Mouse (Mus musculus) MEL (cell line): ENCODE measurements around the gene Pfkfb3. TPM values are rescaled to one million over a fixed set of nuclear protein-coding genes. Genes with fewer than 3 reads are reported as not detected.

Experiments
- DNase-seq: peaks from one replicate; pipeline ENCODE4 v3.0.0; 2011; ENCODE audit warnings: low read depth, low spot score
- H3K27ac ChIP-seq: 2 replicates; pipeline ENCODE4 v1.5.1; 2012; ENCODE audit warnings: low read depth, mild to moderate bottlenecking, control low read depth, low read length, moderate library complexity; ENCODE audit not compliant: control insufficient read depth
- H3K27me3 ChIP-seq, 2 experiments: fragments of 150-350 bp in 1 of 2; sonication (generic) in 1 of 2; 2 replicates each; pipeline ENCODE4 v1.6.1; 2012; ENCODE audit warnings: low read length in 2 of 2, mild to moderate bottlenecking in 2 of 2, improper control_type of control experiment in 1 of 2, moderate library complexity in 1 of 2; ENCODE audit not compliant: insufficient read depth in 2 of 2, control insufficient read depth in 1 of 2
- H3K36me3 ChIP-seq, 2 experiments: 2 replicates each; pipeline ENCODE4 v1.6.1; 2012 to 2014; ENCODE audit warnings: low read length in 2 of 2, improper control_type of control experiment in 1 of 2, inconsistent platforms in 1 of 2, mild to moderate bottlenecking in 1 of 2; ENCODE audit not compliant: insufficient read depth in 2 of 2, control insufficient read depth in 1 of 2
- H3K4me1 ChIP-seq, 2 experiments: fragments of 150-350 bp in 1 of 2; sonication (generic) in 1 of 2; 2 replicates each; pipeline ENCODE4 v1.6.1; 2012; ENCODE audit warnings: low read length in 2 of 2, improper control_type of control experiment in 1 of 2, mild to moderate bottlenecking in 1 of 2; ENCODE audit not compliant: insufficient read depth in 2 of 2, control insufficient read depth in 1 of 2
- H3K4me3 ChIP-seq, 2 experiments: fragments of 150-350 bp in 1 of 2; sonication (generic) in 1 of 2; 2 replicates each; pipeline ENCODE4 v1.5.1; 2012; ENCODE audit warnings: low read depth in 2 of 2, low read length in 2 of 2, mild to moderate bottlenecking in 2 of 2, moderate library complexity in 2 of 2, control low read depth in 1 of 2, improper control_type of control experiment in 1 of 2; ENCODE audit not compliant: control insufficient read depth in 1 of 2, insufficient read depth in 1 of 2
- H3K79me2 ChIP-seq: 2 replicates; pipeline ENCODE4 v1.6.1; 2012; ENCODE audit warnings: mild to moderate bottlenecking, low read length, moderate library complexity; ENCODE audit not compliant: control insufficient read depth, poor library complexity, insufficient read depth
- H3K9ac ChIP-seq: 2 replicates; pipeline ENCODE4 v1.6.1; 2012; ENCODE audit warnings: low read depth, mild to moderate bottlenecking, control low read depth, low read length, moderate library complexity; ENCODE audit not compliant: control insufficient read depth, poor library complexity, severe bottlenecking
- H3K9me3 ChIP-seq: fragments of 150-350 bp; sonication (generic); replicated peaks from 2 replicates; pipeline ENCODE4 v1.6.1; 2012; ENCODE audit warnings: mild to moderate bottlenecking, low read length, improper control_type of control experiment, moderate library complexity; ENCODE audit not compliant: insufficient read depth
- BHLHE40 ChIP-seq: IDR thresholded peaks from 2 replicates; pipeline ENCODE4 v1.6.1; 2012; ENCODE audit warnings: low read depth, mild to moderate bottlenecking, inconsistent platforms, low read length, improper control_type of control experiment, borderline replicate concordance
- CHD1 ChIP-seq: IDR thresholded peaks from 2 replicates; pipeline ENCODE4 v1.6.1; 2012; ENCODE audit warnings: low read depth, mild to moderate bottlenecking, inconsistent platforms, low read length, improper control_type of control experiment
- CHD2 ChIP-seq: IDR thresholded peaks from 2 replicates; pipeline ENCODE4 v1.6.1; 2011; ENCODE audit warnings: low read length, improper control_type of control experiment
- CTCF ChIP-seq, 3 experiments: IDR thresholded peaks in 2 of 3; conservative IDR thresholded peaks in 1 of 3; 2 replicates each; pipeline ENCODE4 v1.5.1; 2011 to 2012; ENCODE audit warnings: low read length in 3 of 3, low read depth in 2 of 3, mild to moderate bottlenecking in 2 of 3, improper control_type of control experiment in 1 of 3, inconsistent platforms in 1 of 3, mixed read lengths in 1 of 3, moderate library complexity in 1 of 3; ENCODE audit not compliant: control insufficient read depth in 1 of 3, insufficient read depth in 1 of 3, poor library complexity in 1 of 3, severe bottlenecking in 1 of 3
- ETS1 ChIP-seq: IDR thresholded peaks from 2 replicates; pipeline ENCODE4 v1.6.1; 2012; ENCODE audit warnings: low read depth, mild to moderate bottlenecking, inconsistent platforms, low read length, improper control_type of control experiment, moderate library complexity
- GABPA ChIP-seq: IDR thresholded peaks from 2 replicates; pipeline ENCODE4 v1.6.1; 2012; ENCODE audit warnings: low read depth, mild to moderate bottlenecking, inconsistent platforms, low read length, improper control_type of control experiment, moderate library complexity
- GATA1 ChIP-seq: IDR thresholded peaks from 2 replicates; pipeline ENCODE4 v1.6.1; 2011; ENCODE audit warnings: low read depth, low read length, improper control_type of control experiment
- KAT2A ChIP-seq: conservative IDR thresholded peaks from 2 replicates; pipeline ENCODE4 v1.6.1; 2012; ENCODE audit warnings: low read depth, low read length, improper control_type of control experiment, inconsistent platforms
- MAFK ChIP-seq: IDR thresholded peaks from 2 replicates; pipeline ENCODE4 v1.6.1; 2011; ENCODE audit warnings: low read depth, mild to moderate bottlenecking, low read length, improper control_type of control experiment, borderline replicate concordance
- MAX ChIP-seq: IDR thresholded peaks from 2 replicates; pipeline ENCODE4 v1.6.1; 2011; ENCODE audit warnings: low read length, improper control_type of control experiment
- MYB ChIP-seq: IDR thresholded peaks from 2 replicates; pipeline ENCODE4 v1.6.1; 2011; ENCODE audit warnings: mild to moderate bottlenecking, low read depth, low read length, improper control_type of control experiment
- POLR2A ChIP-seq, 2 experiments: IDR thresholded peaks; 2 replicates each; pipeline ENCODE4 v1.6.1; 2011 to 2012; ENCODE audit warnings: low read length in 2 of 2, mild to moderate bottlenecking in 2 of 2, control low read depth in 1 of 2, improper control_type of control experiment in 1 of 2, low read depth in 1 of 2, moderate library complexity in 1 of 2; ENCODE audit not compliant: control insufficient read depth in 1 of 2, insufficient read depth in 1 of 2, poor library complexity in 1 of 2
- RAD21 ChIP-seq: IDR thresholded peaks from 2 replicates; pipeline ENCODE4 v1.6.1; 2011; ENCODE audit warnings: mild to moderate bottlenecking, low read depth, low read length, improper control_type of control experiment
- TCF12 ChIP-seq: IDR thresholded peaks from 2 replicates; pipeline ENCODE4 v1.6.1; 2014; ENCODE audit warnings: low read depth, mild to moderate bottlenecking, inconsistent platforms, low read length, improper control_type of control experiment, moderate library complexity
- UBTF ChIP-seq: IDR thresholded peaks from 2 replicates; pipeline ENCODE4 v1.6.1; 2012; ENCODE audit warnings: low read depth, mild to moderate bottlenecking, inconsistent platforms, low read length, improper control_type of control experiment, moderate library complexity, borderline replicate concordance; ENCODE audit not compliant: insufficient read depth
- USF1 ChIP-seq: IDR thresholded peaks from 2 replicates; pipeline ENCODE4 v1.6.1; 2014; ENCODE audit warnings: low read depth, mild to moderate bottlenecking, inconsistent platforms, low read length, improper control_type of control experiment, moderate library complexity
- USF2 ChIP-seq, 2 experiments: IDR thresholded peaks; 2 replicates each; pipeline ENCODE4 v1.6.1; 2011 to 2012; ENCODE audit warnings: improper control_type of control experiment in 2 of 2, low read length in 2 of 2, borderline replicate concordance in 1 of 2, inconsistent platforms in 1 of 2, low read depth in 1 of 2, mild to moderate bottlenecking in 1 of 2; ENCODE audit not compliant: insufficient read depth in 1 of 2
- ZMIZ1 ChIP-seq: IDR thresholded peaks from 2 replicates; pipeline ENCODE4 v1.6.1; 2012; ENCODE audit warnings: low read depth, mild to moderate bottlenecking, inconsistent platforms, low read length, improper control_type of control experiment, moderate library complexity
- ZNF384 ChIP-seq: IDR thresholded peaks from 2 replicates; pipeline ENCODE4 v1.6.1; 2012; ENCODE audit warnings: low read depth, mild to moderate bottlenecking, inconsistent platforms, low read length, improper control_type of control experiment
- polyA plus RNA-seq, 2 experiments: library from polyadenylated mRNA; stranded (reverse) in 1 of 2; unstranded in 1 of 2; fragments of >175 nt in 1 of 2; fragments of >200 nt in 1 of 2; gene quantifications; 2 replicates each; pipeline versions ENCODE4 v1.2.1 to v1.2.4; 2012; ENCODE audit warnings: low replicate concordance in 2 of 2, low read depth in 1 of 2; ENCODE audit not compliant: insufficient read length in 2 of 2, insufficient read depth in 1 of 2, missing spikeins in 1 of 2
- total RNA-seq: library from RNA; depleted of rRNA; stranded (reverse); fragments of 300-350 nt; gene quantifications from 2 replicates; pipeline ENCODE4 v1.2.3, GENCODE M21; 2012

The Pfkfb3 gene
- total and polyA plus RNA-seq, 3 experiments = 9.9 to 13.8 TPM; not detected in 1

DNA sequence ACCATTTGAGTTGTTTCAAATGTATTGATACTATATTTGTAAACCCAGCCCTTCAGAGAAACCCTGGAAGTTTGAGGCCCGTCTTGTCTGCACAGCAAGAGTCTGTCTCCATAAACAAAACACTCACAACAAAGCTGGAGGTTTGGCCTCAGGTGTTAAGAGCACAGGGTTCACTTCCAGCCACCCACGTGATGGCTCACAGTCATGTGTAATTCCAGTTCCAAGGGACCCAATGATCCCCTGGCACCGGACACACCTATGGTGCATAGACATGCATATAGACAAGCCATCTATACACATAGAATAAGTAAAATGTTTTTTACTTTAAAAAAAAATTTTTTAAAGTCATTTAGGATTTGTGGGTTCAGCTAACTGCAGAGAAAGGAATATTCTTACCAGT lies 108.2 kb downstream of the Pfkfb3 start:
- Histone ChIP-seq H3K27me3 (peaks cover 0 to 3% of the 10 kb centered on the region in 2 experiments; a peak in 3 of 4 replicates), H3K9ac (no peak overlapping the region), H3K9me3 (no peaks in the 10 kb centered on the region), H3K27ac (no peak overlapping the region), H3K4me1 (0 out of 4 replicates have a peak, but pooled peaks cover 0 to 7% of the 10 kb centered on the region in 2 experiments), H3K36me3 (no peaks in the 10 kb centered on the region)
- DNase-seq = no peak
- no peak for TF ChIP-seq ETS1
- TF ChIP-seq, all 39 proteins: peak for 0
- Histone ChIP-seq H3K79me2 (no peaks in the 10 kb centered on the region), H3K4me3 (no peak overlapping the region)

DNA sequence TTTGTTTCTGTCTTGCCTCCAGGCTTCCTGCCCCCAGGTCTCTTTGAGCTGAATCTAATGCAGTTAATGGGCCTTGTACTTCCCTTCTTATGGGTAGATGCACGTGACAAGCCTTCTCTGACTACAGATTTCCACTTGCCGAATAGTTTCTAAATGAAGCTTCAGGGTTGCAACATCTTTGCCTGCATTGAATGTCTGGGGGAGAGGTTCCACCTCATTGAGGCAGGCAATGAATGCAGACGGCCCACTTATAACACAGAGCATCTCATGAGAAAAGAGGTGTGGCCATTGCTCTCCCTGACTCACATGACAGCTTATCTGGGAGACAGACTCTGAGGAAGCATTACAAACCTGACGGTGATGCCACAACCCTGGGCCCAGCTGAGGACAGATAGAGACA lies 112.0 kb downstream of the Pfkfb3 start:
- Histone ChIP-seq H3K9me3 (no peaks in the 10 kb centered on the region), H3K9ac (no peak overlapping the region), H3K4me3 (no peak overlapping the region), H3K27ac (no peak overlapping the region), H3K27me3 (no peaks in the 10 kb centered on the region), H3K36me3 (no peaks in the 10 kb centered on the region), H3K79me2 (no peaks in the 10 kb centered on the region), H3K4me1 (0 out of 4 replicates have a peak, but pooled peaks cover 0 to 7% of the 10 kb centered on the region in 2 experiments)
- peak; percentile 52 for DNase-seq
- TF ChIP-seq CTCF (IDR thresholded peaks at IDR 0.05 in 2 of 3, conservative IDR thresholded peaks at IDR 0.05 in 1 of 3; ENCODE audit: control insufficient read depth in 1 of 3, insufficient read depth in 1 of 3, low read depth in 2 of 3, low read length in 3 of 3, poor library complexity in 1 of 3, severe bottlenecking in 1 of 3) (no peak), KAT2A (no peak), CHD1 (no peak), TCF12 (no peak), ZNF384 (no peak), MYB (no peak), POLR2A (IDR thresholded peaks at IDR 0.05; ENCODE audit: control insufficient read depth in 1 of 2, insufficient read depth in 1 of 2, low read depth in 1 of 2, low read length in 2 of 2, poor library complexity in 1 of 2) (no peak), USF2 (IDR thresholded peaks at IDR 0.05; ENCODE audit: borderline replicate concordance in 1 of 2, insufficient read depth in 1 of 2, low read depth in 1 of 2, low read length in 2 of 2) (no peak), MAX (no peak), UBTF (no peak), MAFK (no peak), GATA1 (peak; percentile 28; the same call in 1 of the 2 replicates), RAD21 (no peak), ETS1 (no peak), USF1 (peak; percentile 52; the same call in 1 of the 2 replicates), GABPA (no peak), CHD2 (no peak), ZMIZ1 (no peak), BHLHE40 (peak; percentile 77)
